Mouse (Mus musculus): ENCODE data around the gene Frem1.

DNA sequence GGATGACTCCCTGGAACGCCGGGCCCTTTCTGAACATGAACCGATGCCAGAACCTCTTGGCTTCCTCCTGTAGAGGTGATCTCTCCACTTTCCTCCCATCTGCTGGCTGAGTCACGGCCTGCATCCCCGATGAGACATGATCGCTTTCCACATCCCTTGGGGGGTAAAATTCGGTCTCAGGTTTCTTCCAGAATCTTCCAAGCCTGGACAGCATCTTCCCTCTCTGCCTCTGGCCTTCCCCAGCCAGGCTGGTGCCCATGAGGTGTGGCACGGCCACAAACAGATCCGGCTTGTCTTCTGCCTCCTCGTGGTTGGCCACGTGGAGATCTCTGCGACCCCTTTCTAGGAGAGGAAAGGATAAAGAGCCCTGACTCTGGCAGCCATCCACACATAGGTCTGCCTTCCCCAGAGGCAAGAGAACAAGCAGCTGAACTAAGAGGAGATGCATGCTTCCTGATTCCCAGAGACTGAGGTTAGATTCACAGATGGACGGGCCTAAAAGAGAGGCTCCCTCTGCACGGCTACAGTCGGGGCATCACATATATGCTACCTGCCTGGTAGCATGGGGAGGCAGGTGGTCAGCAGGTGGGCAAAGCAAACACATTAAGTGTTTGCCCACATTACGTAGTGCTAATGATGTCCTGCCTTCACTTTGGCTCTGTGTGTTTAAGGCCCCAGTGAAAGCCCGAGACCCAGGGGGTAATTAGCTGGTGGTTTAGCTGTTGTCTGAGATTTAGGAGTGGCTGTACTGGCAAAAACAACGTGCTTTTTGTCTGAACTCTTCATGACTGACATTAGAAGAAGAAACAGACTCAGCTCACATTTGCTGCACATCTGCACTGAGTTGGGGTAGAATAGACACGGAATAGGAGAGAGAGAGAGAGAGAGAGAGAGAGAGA, 167.3 kb downstream of the Frem1 start, which contains the start of gene Cer1:
- TF ChIP-seq CTCF (IDR thresholded peaks at IDR 0.05; ENCODE audit: extremely low read depth, insufficient read length, insufficient replicate concordance, low read depth, low read length) (no peak), POLR2A (IDR thresholded peaks at IDR 0.05; ENCODE audit: low read depth, low read length) (no peak)
